Mouse (Mus musculus) erythroid progenitor cell, adult 5-6 weeks (primary cell): ENCODE data around the gene Esyt2. TPM values are rescaled to one million over a fixed set of nuclear protein-coding genes. Genes with fewer than 3 reads are reported as not detected.
A peak's percentile ranks its signal among the peaks of the same experiment; 100 is the strongest.
"Not testable (repeated sequence)": the region's sequence is repeated elsewhere in the genome, so short reads cannot be mapped to it uniquely, and the experiment has no call there.

Experiments used
- ATAC-seq: replicated peaks from 2 replicates; pipeline ENCODE4 v1.8.0; 2016; ENCODE audit warnings: moderate number of reproducible peaks, mild to moderate bottlenecking, moderate TSS enrichment, inconsistent platforms; ENCODE audit not compliant: poor library complexity, low FRiP score, severe bottlenecking
- total RNA-seq, 2 experiments: library from RNA; stranded (forward) in 1 of 2; stranded (reverse) in 1 of 2; fragments of 150-400 nt in 1 of 2; fragments of 186-747, 209-891 nt in 1 of 2; gene quantifications; 2 replicates each; pipeline versions ENCODE4 v1.2.3 to v1.2.4; 2015 to 2017; ENCODE audit warnings: low replicate concordance in 2 of 2

Esyt2 gene
- total RNA-seq (2015; ENCODE audit: low replicate concordance) (120 and 140 TPM in 2 replicates), total RNA-seq (2017; ENCODE audit: low replicate concordance) (117 and 161 TPM in 2 replicates)

- peak; percentile 83 for ATAC-seq
Observed at GRCm38 (mm10) chr12:116280653-116281364, at the start of gene Esyt2. Gene Esyt2, plus strand, starts transcription at chr12:116281196.

GRCm38 (mm10) chr12:116231612-116232011, 49.4 kb upstream of the Esyt2 start:
- no peak for ATAC-seq

DNA sequence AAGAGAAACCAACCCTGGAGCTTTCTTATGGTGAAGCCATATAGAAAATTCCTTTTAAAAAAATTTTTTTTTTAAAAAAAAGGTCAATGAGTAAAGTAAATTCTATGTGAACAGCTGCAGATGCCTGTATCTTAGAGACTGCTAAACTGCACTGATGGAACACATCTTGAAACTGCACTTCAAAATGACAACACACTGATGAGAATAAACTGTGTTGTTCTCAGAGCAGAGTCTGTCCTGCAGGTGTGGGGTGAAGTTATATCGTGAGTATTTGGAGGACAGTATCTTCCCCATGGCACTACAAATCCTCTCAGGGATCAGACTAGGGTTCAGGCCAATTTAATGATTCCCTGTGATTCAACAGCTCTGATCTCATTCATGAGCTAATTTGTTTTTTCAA, 48.9 kb upstream of the Esyt2 start:
- no peak for ATAC-seq

- no peak for ATAC-seq
Observed at GRCm38 (mm10) chr12:116235356-116235755, 45.6 kb upstream of the Esyt2 start.

DNA sequence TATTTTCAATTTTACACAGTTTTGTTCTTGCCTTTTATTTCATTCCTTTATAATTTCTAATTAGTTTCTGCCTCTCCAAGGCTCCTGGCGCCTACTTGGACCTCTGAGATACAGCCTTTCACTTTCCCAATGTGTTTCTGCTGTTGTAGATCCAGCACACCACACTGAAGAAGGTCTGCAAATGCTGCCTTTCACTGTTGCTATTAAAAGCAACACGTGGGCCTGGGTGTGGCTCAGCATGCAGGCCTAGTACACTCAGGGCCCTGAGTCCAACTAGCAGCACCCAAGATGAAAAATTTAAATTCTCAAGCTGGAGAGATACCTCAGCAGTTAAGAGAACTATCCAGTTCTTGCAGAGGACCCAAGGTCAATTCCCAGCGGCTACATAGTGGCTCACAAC, 44.3 kb upstream of the Esyt2 start:
- no peak for ATAC-seq

- no peak for ATAC-seq
Observed at GRCm38 (mm10) chr12:116238370-116238769, 42.6 kb upstream of the Esyt2 start.

GRCm38 (mm10) chr12:116238803-116239202, 42.2 kb upstream of the Esyt2 start:
- ATAC-seq = no peak

DNA sequence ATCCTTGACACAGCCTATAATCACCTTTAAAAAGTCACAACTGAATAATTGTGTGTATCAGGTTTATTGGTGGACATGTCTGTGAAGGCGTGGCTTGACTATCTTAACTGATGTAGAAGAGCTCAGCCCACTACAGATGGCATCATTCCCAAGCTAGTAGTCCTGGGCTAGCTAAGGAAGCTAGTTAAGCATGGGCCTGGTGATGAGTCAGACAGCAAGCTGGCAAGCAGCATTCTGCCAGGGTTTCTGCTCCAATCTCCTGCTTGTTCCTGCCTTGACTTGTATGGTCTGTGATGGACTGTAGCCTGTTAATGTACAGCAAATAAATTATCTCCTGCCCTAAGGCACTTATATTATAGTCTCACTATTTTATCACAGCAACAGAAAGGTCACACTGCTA, 36.4 kb upstream of the Esyt2 start:
- no peak for ATAC-seq

- ATAC-seq = no peak
Observed at GRCm38 (mm10) chr12:116254652-116255051, 26.3 kb upstream of the Esyt2 start.

GRCm38 (mm10) chr12:116255636-116256035, 25.4 kb upstream of the Esyt2 start:
- peak; percentile 64 for ATAC-seq

- ATAC-seq = no peak
Observed at GRCm38 (mm10) chr12:116258321-116258720, 22.7 kb upstream of the Esyt2 start.

- peak; percentile 98 for ATAC-seq
Observed at GRCm38 (mm10) chr12:116262555-116263341, 18.2 kb upstream of the Esyt2 start, which contains the start of gene Wdr60. Gene Wdr60, minus strand, starts transcription at chr12:116263022.

DNA sequence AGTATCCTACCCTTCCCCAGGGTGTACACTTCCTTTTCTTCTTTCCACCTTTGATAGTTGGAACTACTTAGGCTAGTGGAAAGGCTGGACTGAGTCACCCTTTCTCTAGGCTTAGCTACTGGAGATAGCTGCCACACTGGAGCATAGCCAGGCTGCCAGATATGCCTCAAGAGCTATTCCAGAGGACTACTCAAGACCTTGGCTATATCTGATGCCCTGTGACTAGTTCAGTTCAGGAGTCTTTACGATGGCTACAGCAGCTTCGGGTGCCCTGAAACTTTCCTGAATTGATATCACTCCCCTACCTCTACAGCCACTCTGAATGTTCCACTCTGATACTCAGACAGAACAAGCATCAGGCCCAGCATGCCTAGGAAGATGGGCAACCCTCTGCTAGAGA, 16.2 kb upstream of the Esyt2 start:
- ATAC-seq = no peak

DNA sequence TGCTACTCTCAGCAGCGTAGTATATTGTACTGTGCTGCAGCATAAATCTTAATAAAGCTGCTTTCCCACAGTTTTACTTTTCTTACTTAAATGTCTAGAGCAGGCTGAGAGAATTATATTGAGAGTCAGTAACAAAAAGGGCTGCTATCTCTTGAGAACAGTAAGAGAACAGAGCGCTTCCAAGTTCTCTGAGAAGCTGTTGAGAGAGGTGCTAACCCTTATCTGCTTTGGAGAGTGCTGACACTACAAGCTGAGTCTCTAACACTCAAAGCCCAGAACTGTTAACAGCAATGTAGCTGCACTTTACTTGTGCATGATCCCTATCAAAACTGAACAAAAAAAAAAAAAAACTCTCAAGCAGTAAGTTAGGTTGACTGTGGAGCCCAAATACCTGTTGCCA, 15.7 kb upstream of the Esyt2 start:
- no peak for ATAC-seq

- peak; percentile 51; the same call in 1 of the 2 replicates for ATAC-seq
Observed at GRCm38 (mm10) chr12:116269450-116269849, 11.5 kb upstream of the Esyt2 start.

GRCm38 (mm10) chr12:116270538-116270937, 10.5 kb upstream of the Esyt2 start:
- ATAC-seq = no peak

- ATAC-seq = no peak
Observed at GRCm38 (mm10) chr12:116271071-116271470, 9.9 kb upstream of the Esyt2 start.

- no peak for ATAC-seq
Observed at GRCm38 (mm10) chr12:116273733-116274132, 7.3 kb upstream of the Esyt2 start.

- not testable (repeated sequence) for ATAC-seq
Observed at GRCm38 (mm10) chr12:116275086-116275485, 5.9 kb upstream of the Esyt2 start, which contains the start of gene Gm11027. Gene Gm11027, plus strand, starts transcription at chr12:116275386.

DNA sequence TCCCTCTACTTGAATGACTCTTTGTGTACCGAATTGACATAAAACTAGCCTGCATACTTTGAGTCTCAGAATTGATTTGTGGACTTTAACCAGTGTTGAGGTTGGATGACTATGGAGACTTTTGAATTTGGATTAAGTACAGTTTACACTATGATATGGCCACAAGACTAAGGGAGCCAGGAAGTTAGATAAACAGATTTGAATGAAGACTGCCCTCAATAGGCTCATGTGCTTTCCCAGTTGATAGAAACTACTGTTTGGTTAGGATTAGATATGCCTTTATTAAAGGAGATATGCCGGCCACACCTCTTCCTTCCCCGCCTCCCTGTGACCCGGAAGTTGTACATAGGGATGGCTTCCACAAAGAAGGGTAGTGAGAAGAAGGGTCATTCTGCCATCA, 5.4 kb upstream of the Esyt2 start:
- no peak for ATAC-seq

DNA sequence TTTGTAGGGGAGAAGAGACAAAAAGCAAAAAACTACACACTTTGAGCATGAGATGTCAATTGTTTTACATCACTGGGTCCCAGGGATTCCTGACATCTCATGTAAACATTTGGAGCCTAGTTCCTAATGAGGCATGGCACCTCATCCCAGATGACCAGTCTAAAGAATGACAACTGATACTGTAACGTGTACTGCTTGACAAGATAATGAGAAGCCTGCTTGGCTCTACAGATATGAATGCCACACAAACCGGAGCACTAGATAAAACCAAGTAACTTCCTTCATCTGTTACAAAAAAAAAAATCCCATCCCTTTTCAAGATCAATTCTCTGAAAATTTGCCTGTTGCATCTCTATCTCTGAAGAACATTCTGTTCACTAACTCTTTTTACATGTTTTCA, 4.0 kb upstream of the Esyt2 start:
- ATAC-seq = 0 out of 2 replicates have a peak, but pooled peaks have one; percentile 23
